Mouse (Mus musculus): Measurements from ENCODE around the gene Igfbp2. TPM values are rescaled to one million over a fixed set of nuclear protein-coding genes. Genes with fewer than 3 reads are reported as not detected.

The Igfbp2 gene
- polyA plus RNA-seq, 1 experiment = 537 TPM

DNA sequence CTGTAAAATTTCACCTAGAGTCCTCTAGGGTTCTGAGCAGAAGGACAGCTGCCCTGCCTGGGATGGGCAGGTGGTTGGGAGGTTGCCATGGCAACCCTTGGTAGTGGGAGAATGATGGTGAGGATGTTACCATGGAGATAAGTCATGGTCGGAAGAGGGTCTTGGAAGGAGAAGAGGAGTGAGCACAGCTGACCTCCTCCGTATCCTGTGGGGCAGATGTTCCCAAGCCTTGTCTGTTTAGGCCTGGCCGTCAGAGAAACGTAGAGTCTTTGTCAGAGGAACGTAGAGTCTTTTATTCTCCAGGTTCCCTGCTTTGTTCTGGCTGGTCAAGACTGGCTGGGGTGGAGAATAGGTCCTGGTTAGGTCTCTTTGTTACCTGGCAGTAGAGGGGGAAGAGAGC is 34.6 kb downstream of the Igfbp2 start:
- no peaks in the 10 kb centered on the region for H3K9me3 ChIP-seq (replicated peaks; ENCODE audit: control insufficient read depth, insufficient read depth, low read length, poor library complexity, severe bottlenecking)
- H3K27me3 ChIP-seq (ENCODE audit: control insufficient read depth, insufficient read depth, low read length, poor library complexity, severe bottlenecking) = no peaks in the 10 kb centered on the region
- H3K4me1 ChIP-seq (ENCODE audit: control insufficient read depth, insufficient read depth, low read length) = no peaks in the 10 kb centered on the region
- H3K4me3 ChIP-seq (ENCODE audit: low read depth, low read length) = no peak overlapping the region
- H3K9ac ChIP-seq (ENCODE audit: low read depth, poor library complexity, severe bottlenecking) = no peak overlapping the region
- H3K36me3 ChIP-seq (ENCODE audit: control insufficient read depth, insufficient read depth, low read length, poor library complexity, severe bottlenecking) = no peaks in the 10 kb centered on the region
- TF ChIP-seq CTCF (IDR thresholded peaks at IDR 0.05; ENCODE audit: low read depth, low read length) (no peak), EP300 (IDR thresholded peaks at IDR 0.05; ENCODE audit: insufficient read depth, low read depth, low read length) (no peak), POLR2A (IDR thresholded peaks at IDR 0.05; ENCODE audit: insufficient read depth, low read length) (no peak)
- H3K27ac ChIP-seq (ENCODE audit: insufficient read depth, low read length) = no peak overlapping the region

DNA sequence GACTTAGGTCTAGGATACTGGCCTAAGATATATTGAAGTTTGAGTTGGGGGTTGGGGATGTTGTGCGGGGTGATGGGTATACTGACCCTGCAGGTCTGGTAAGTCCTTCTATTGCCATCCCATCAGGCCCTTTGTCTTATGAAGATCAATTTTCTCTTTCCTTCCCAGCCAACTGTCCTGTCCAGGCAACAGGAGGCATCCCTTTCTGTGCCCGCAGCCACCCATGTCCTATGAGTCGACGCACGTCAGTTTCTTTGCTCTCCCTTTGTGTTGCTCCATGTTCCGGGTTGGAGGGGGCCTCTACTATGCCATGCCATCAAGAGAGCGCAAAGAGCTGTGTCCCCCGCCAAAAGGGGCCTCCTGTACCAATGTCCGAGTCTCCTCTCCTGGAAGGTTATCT is 35.7 kb downstream of the Igfbp2 start:
- H3K27me3 ChIP-seq (ENCODE audit: control insufficient read depth, insufficient read depth, low read length, poor library complexity, severe bottlenecking) = no peaks in the 10 kb centered on the region
- no peak overlapping the region for H3K9ac ChIP-seq (ENCODE audit: low read depth, poor library complexity, severe bottlenecking)
- H3K27ac ChIP-seq (ENCODE audit: insufficient read depth, low read length) = no peak overlapping the region
- H3K4me3 ChIP-seq (ENCODE audit: low read depth, low read length) = no peak overlapping the region
- TF ChIP-seq POLR2A (IDR thresholded peaks at IDR 0.05; ENCODE audit: insufficient read depth, low read length) (no peak), CTCF (IDR thresholded peaks at IDR 0.05; ENCODE audit: low read depth, low read length) (no peak), EP300 (IDR thresholded peaks at IDR 0.05; ENCODE audit: insufficient read depth, low read depth, low read length) (no peak)
- H3K4me1 ChIP-seq (ENCODE audit: control insufficient read depth, insufficient read depth, low read length) = no peaks in the 10 kb centered on the region
- no peaks in the 10 kb centered on the region for H3K36me3 ChIP-seq (ENCODE audit: control insufficient read depth, insufficient read depth, low read length, poor library complexity, severe bottlenecking)
- no peaks in the 10 kb centered on the region for H3K9me3 ChIP-seq (replicated peaks; ENCODE audit: control insufficient read depth, insufficient read depth, low read length, poor library complexity, severe bottlenecking)

- no peak overlapping the region for H3K4me3 ChIP-seq (ENCODE audit: low read depth, low read length)
- no peak for TF ChIP-seq CTCF (IDR thresholded peaks at IDR 0.05; ENCODE audit: low read depth, low read length)
- no peak for TF ChIP-seq EP300 (IDR thresholded peaks at IDR 0.05; ENCODE audit: insufficient read depth, low read depth, low read length)
- no peak for TF ChIP-seq POLR2A (IDR thresholded peaks at IDR 0.05; ENCODE audit: insufficient read depth, low read length)
- no peak overlapping the region for H3K9ac ChIP-seq (ENCODE audit: low read depth, poor library complexity, severe bottlenecking)
- H3K36me3 ChIP-seq (ENCODE audit: control insufficient read depth, insufficient read depth, low read length, poor library complexity, severe bottlenecking) = no peaks in the 10 kb centered on the region
- H3K4me1 ChIP-seq (ENCODE audit: control insufficient read depth, insufficient read depth, low read length) = no peaks in the 10 kb centered on the region
- H3K27me3 ChIP-seq (ENCODE audit: control insufficient read depth, insufficient read depth, low read length, poor library complexity, severe bottlenecking) = no peaks in the 10 kb centered on the region
- H3K27ac ChIP-seq (ENCODE audit: insufficient read depth, low read length) = no peak overlapping the region
- no peaks in the 10 kb centered on the region for H3K9me3 ChIP-seq (replicated peaks; ENCODE audit: control insufficient read depth, insufficient read depth, low read length, poor library complexity, severe bottlenecking)
Observed at GRCm38 (mm10) chr1:72860502-72860901, 36.2 kb downstream of the Igfbp2 start.

- Histone ChIP-seq H3K36me3 (ENCODE audit: control insufficient read depth, insufficient read depth, low read length, poor library complexity, severe bottlenecking) (no peaks in the 10 kb centered on the region), H3K27me3 (ENCODE audit: control insufficient read depth, insufficient read depth, low read length, poor library complexity, severe bottlenecking) (no peaks in the 10 kb centered on the region), H3K4me1 (ENCODE audit: control insufficient read depth, insufficient read depth, low read length) (no peaks in the 10 kb centered on the region), H3K27ac (ENCODE audit: insufficient read depth, low read length) (no peak overlapping the region), H3K4me3 (ENCODE audit: low read depth, low read length) (no peak overlapping the region), H3K9ac (ENCODE audit: low read depth, poor library complexity, severe bottlenecking) (no peak overlapping the region), H3K9me3 (replicated peaks; ENCODE audit: control insufficient read depth, insufficient read depth, low read length, poor library complexity, severe bottlenecking) (no peaks in the 10 kb centered on the region)
- no peak for TF ChIP-seq EP300 (IDR thresholded peaks at IDR 0.05; ENCODE audit: insufficient read depth, low read depth, low read length)
- no peak for TF ChIP-seq POLR2A (IDR thresholded peaks at IDR 0.05; ENCODE audit: insufficient read depth, low read length)
- TF ChIP-seq CTCF (IDR thresholded peaks at IDR 0.05; ENCODE audit: low read depth, low read length) = no peak
Observed at GRCm38 (mm10) chr1:72861702-72862101, 37.4 kb downstream of the Igfbp2 start.

DNA sequence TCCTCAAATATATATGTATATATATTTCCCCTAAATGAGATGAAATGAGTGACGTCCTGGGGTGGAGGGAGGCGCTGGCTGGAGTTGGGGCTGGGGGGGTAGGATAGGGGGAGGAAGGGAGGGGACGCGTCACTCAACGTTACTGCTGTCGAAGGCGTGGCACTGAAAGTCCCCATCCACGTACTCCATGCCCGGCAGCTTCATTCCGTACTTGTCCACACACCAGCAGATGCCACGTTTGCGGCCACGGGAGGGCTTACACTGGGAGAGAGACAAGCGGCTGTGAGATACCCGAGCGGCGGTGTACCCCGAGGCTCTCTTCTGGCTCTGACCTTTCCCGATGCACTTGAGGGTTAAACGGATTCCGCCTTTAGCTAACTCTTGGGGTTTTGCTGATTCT is 37.9 kb downstream of the Igfbp2 start:
- Histone ChIP-seq H3K9me3 (replicated peaks; ENCODE audit: control insufficient read depth, insufficient read depth, low read length, poor library complexity, severe bottlenecking) (no peaks in the 10 kb centered on the region), H3K4me3 (ENCODE audit: low read depth, low read length) (no peak overlapping the region), H3K9ac (ENCODE audit: low read depth, poor library complexity, severe bottlenecking) (no peak overlapping the region), H3K27me3 (ENCODE audit: control insufficient read depth, insufficient read depth, low read length, poor library complexity, severe bottlenecking) (no peaks in the 10 kb centered on the region), H3K27ac (ENCODE audit: insufficient read depth, low read length) (no peak overlapping the region), H3K4me1 (ENCODE audit: control insufficient read depth, insufficient read depth, low read length) (no peaks in the 10 kb centered on the region), H3K36me3 (ENCODE audit: control insufficient read depth, insufficient read depth, low read length, poor library complexity, severe bottlenecking) (no peaks in the 10 kb centered on the region)
- TF ChIP-seq POLR2A (IDR thresholded peaks at IDR 0.05; ENCODE audit: insufficient read depth, low read length) = no peak
- TF ChIP-seq CTCF (IDR thresholded peaks at IDR 0.05; ENCODE audit: low read depth, low read length) = no peak
- TF ChIP-seq EP300 (IDR thresholded peaks at IDR 0.05; ENCODE audit: insufficient read depth, low read depth, low read length) = no peak

- Histone ChIP-seq H3K27ac (ENCODE audit: insufficient read depth, low read length) (no peak overlapping the region), H3K9me3 (replicated peaks; ENCODE audit: control insufficient read depth, insufficient read depth, low read length, poor library complexity, severe bottlenecking) (no peaks in the 10 kb centered on the region), H3K4me1 (ENCODE audit: control insufficient read depth, insufficient read depth, low read length) (no peaks in the 10 kb centered on the region), H3K4me3 (ENCODE audit: low read depth, low read length) (no peak overlapping the region), H3K27me3 (ENCODE audit: control insufficient read depth, insufficient read depth, low read length, poor library complexity, severe bottlenecking) (no peaks in the 10 kb centered on the region), H3K9ac (ENCODE audit: low read depth, poor library complexity, severe bottlenecking) (no peak overlapping the region), H3K36me3 (ENCODE audit: control insufficient read depth, insufficient read depth, low read length, poor library complexity, severe bottlenecking) (no peaks in the 10 kb centered on the region)
- TF ChIP-seq CTCF (IDR thresholded peaks at IDR 0.05; ENCODE audit: low read depth, low read length) (no peak), EP300 (IDR thresholded peaks at IDR 0.05; ENCODE audit: insufficient read depth, low read depth, low read length) (no peak)
Observed at GRCm38 (mm10) chr1:72863692-72864091, 39.4 kb downstream of the Igfbp2 start.
